Mouse (Mus musculus) T-helper 2 cell (primary cell): ENCODE results near the gene Ovol3.

Experiments used
- in situ Hi-C: fragments of 300-600 bp; cut with MboI, MseI; formaldehyde crosslinking; loops from one replicate; pipeline ENCODE4 v1.15.1; 2025; ENCODE audit warnings: high pct_unique_total_duplicates

Gene Ovol3

DNA sequence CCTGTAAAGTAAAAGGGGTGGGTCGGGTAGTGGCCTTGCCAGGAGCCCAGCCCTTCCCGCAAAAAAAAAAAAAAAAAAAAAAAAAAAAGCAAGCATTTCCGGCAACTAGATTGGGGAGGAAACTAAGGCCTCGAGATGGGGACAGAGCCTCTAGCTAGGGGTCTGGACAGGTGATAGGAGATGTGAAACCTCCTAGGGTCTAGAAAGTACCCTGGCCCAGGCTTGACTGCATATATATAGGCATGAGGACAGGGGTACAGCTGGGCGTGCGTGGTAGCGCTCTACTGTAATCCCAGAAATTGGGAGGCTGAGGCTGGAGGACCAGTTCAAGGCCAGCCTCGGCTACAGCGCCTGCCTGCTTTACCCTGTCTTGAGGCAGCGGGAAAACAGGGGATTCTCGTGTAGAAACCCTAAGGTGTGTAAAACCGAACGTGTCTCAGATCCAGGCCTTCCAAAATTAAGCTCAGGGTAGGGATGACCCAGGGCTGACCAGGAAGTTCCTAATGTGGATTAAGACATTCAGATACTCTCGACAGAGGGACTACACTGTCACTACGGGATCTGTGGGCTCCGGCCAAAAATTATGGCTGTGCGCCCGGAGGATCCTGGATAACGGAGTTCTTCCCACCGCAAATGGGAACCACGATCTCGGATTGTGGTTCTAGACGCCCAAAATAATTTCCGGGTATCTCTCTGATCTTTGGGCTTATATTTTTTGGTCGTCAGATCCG is 41.3 kb downstream of the Ovol3 start:
- in situ Hi-C loops, result no loop called here

DNA sequence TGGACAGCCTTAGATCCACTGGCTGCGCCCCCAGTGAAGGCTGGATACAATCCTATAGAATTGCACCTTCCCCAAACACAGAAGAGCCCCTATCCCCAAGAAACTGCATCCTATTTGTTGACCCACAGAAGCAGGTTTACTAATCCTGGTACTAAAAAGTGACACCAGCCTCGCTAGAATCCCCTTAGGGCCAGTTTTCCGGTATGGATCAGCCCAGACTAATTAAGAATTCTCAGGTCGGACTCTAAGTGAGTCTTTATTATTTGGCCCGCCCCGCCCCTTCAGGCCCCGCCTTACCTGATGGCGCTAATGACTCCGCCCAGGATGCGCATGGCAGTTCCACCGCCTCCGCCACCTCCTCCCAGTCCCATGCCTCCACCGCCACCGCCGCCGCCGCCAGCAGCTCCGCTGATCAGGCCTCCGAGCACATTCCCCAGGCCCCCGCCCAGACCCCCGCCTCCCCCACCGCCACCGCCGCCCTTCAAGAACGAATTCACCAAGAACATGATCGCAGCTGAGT is 41.9 kb downstream of the Ovol3 start:
- in situ Hi-C loops, result no loop called here

DNA sequence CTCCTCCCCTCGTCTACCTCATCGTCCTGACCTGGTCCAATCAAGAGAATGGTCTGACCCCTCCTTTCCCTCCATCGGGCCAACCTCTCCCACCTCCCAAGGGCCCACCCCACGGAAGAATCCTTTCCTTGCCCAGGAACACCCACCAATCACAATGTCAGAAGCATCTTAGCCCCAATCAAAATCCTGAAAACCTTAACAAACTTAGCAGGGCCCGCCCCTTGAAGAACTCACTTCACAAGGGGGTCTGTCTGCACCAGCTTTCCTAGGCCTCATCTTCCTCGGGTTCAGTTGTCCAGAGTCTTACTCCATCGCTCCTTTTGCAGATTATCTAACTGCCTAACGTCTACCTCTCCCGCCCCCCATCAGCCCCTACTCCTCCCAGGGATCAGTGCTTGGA is 42.5 kb downstream of the Ovol3 start:
- in situ Hi-C loops, result no loop called here

DNA sequence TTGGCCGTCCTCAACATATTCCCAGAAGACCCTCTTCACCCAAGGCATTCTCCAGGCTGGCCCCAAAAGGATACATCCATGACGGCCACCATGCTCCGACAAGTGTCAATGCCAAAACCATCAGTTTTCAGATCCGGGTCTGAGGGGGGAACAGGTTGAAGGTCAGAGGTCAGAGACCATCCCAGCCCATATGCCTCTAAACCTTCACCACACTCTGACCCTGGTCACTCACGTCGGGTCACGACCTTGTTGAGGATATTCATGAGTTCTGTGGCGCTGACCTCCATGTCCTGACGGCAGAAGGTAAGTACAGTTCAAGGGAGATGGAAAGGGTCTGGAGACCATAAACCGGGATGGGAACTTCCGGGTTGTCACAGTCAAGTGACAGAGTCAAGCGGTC is 43.4 kb downstream of the Ovol3 start:
- in situ Hi-C loops, result no loop called here

DNA sequence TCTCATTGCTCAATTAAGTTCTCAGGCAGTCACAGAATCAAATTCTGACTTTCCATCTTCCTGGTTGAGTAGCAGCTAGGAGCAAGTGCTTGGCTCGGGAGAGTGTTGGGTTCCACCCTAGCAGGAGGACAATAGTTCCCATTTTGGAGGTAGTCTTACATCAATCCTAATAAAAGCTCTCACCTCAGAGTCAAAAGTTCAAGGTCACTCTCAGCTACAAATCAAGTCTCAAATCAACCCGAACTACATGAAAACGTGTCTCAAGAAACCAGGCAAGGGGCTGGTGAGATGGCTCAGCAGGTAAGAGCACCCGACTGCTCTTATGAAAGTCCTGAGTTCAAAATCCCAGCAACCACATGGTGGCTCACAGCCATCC is 46.4 kb downstream of the Ovol3 start:
- in situ Hi-C loops, result no loop called here

DNA sequence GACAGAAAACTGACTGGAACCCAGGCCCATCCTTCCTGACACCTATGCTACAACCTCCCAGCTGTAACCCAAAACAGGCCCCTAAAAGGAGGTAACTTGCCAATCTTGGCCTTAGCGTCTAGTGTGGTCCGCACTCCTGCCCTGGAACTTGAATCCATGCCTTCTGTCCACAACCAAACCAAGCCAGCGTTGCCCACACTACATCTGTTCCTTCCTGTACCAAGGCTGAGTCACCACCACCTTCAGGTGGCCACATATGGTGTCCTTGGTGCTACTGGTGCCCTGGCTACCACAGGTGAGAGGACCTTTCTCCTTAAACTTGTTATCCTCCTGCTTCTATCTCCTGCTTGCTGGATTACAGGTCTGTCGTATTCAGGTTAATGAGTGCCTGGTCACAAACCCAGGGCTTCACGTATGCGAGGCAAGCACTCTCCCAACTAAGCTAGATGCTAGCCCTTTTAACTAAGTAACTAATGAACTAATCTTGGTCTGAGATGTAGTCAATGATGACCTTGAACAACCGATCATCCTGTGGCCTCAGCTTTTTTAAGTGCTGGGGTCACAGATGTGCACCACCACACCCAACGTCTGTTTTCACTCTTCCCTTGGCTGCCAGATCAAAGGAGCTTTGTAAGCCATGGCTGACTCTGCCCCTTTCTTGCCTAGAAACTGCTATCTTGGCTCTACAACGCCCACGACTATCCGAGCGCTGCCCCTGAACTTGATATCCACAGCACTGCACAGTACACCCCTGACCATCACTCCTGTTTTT is 47.0 kb downstream of the Ovol3 start:
- in situ Hi-C loops, result no loop called here

DNA sequence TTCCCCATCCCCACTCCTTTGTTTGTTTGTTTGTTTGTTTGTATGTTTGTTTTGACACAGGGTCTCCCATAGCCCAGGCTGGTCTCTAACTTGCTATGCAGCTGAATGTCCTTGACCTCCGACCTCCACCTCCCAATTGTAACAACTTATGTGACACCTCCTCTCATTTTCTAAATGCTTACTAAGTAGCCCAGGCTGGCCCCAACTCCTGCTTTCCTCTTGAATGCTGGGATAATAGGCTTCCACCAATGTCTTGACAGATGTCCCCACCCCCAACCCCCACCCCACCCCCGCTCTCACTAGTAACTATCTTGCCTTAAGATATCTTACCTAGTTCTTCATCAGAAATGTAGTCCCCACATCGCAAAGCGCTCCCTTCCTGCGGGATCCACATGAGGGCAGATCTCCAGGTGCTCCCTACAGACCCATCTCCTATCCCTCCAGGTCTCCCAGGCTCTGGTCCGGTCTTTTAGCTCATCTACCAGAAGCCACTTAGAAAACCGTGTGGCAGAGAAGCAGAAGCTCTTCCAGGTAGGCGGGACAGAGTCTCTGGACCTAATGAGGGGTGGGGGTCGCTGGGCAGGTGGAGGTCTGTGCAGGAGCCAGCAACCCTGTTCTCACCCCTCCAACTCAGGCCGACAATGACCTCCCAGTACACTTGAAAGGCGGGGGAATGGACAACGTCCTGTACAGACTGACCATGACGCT is 50.7 kb downstream of the Ovol3 start:
- in situ Hi-C loops, result no loop called here

DNA sequence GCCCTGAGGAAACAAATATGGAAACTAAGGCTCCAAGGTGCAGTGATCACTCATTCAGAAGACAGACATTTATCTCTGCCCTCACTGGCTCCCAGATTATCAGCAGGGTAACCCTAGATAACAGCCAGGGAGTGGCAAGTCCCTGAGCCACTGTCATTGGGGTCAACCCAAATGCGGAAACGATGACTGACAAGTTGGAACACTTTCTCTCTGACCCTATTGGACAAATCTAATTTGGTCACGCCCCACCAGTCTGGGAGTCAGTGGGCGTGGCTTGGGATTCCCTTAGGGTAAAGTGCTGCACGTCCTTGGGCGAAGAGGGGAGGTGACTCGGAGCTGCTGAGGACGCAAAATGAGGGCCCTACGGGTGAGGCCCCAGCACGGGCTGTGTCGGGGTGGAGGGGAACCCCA is 51.6 kb downstream of the Ovol3 start, which contains the start of gene Cox7a1:
Cox7a1 (plus strand) TSS at position 266 of the 411 bp plus-strand sequence.
- in situ Hi-C loops, result no loop called here
